Mouse (Mus musculus): Measurements from ENCODE around the gene Ifih1. TPM values are rescaled to one million over a fixed set of nuclear protein-coding genes. Genes with fewer than 3 reads are reported as not detected.

The Ifih1 gene
- polyA plus RNA-seq, 1 experiment from 2014 or later, result 2.5 TPM

Other genes with a start within 250 kb of the Ifih1 start
- gene Dpp4, start 234.0 kb downstream of the Ifih1 start, polyA plus RNA-seq (2015; fragmentation: Nextera tagmentation; extraction: Ambion mirVana), result 26.8 and 31.2 TPM in 2 replicates
- gene Gcg, start 162.6 kb downstream of the Ifih1 start, polyA plus RNA-seq (2015; fragmentation: Nextera tagmentation; extraction: Ambion mirVana), result 0.24 TPM in 1 of 2 replicates, not detected in the other
- 2.7 and 2.8 TPM in 2 replicates for gene Fap, start 72.2 kb downstream of the Ifih1 start, polyA plus RNA-seq (2015; fragmentation: Nextera tagmentation; extraction: Ambion mirVana)
- gene Gca, start 18.0 kb upstream of the Ifih1 start, polyA plus RNA-seq (2015; fragmentation: Nextera tagmentation; extraction: Ambion mirVana), result 5.2 and 6.8 TPM in 2 replicates

Data from lung, embryonic 15.5 days (tissue).